Mouse (Mus musculus) brain, embryonic 14.5 days (tissue): ENCODE measurements at regions not wholly inside any gene's neighbourhood (a gene's known extent, or its start where the extent isn't known, plus 50 kb on each side); places are given as distances from the start of the nearest gene placed in this dataset.

Experiments used
- CTCF ChIP-seq: fragments of 200-500 bp; IDR thresholded peaks from 2 replicates; pipeline ENCODE4 v1.5.1; 2012; ENCODE audit warnings: inconsistent platforms, mild to moderate bottlenecking, moderate library complexity, borderline replicate concordance; ENCODE audit not compliant: insufficient read depth, insufficient read length; ENCODE audit errors: extremely low read depth
- POLR2A ChIP-seq: fragments of 200-500 bp; IDR thresholded peaks from 2 replicates; pipeline ENCODE4 v1.6.1; 2012; ENCODE audit warnings: mild to moderate bottlenecking, inconsistent platforms, borderline replicate concordance; ENCODE audit not compliant: poor library complexity, insufficient read depth, insufficient read length, severe bottlenecking; ENCODE audit errors: extremely low read depth

DNA sequence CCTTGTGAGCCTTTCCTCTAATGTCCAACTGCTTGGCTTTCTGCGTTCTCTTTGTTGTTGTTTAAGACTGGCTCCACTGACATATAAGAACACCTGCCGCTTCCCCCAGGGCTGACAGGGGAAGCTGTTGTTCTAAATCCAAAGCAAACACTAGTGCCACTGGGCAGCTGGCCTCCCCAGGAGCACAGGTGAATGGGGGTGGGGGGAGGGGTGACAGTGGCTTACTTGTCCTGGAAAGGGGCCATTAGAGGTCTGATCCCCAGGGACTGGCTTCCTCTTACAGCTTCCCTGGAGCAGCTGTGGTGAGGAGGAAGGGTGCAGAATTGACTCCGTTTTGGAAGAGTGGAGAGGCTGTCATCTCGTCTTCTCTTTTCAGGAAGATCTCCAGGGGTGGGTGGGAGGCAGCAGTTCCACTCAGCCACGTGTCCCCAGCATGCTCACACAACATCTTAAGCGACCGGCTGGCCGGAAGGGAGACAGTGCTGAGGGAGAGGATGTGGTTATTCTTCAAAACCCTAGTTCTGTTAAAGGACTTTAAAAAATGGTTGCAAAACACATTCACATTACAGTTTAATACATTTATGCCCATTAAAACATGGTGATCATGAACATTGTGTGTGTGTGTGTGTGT lies 688.5 kb upstream of the Car8 start:
- TF ChIP-seq CTCF = no peak
- no peak for TF ChIP-seq POLR2A
